Mouse (Mus musculus): ENCODE measurements around the gene Zfp341. TPM values are rescaled to one million over a fixed set of nuclear protein-coding genes. Genes with fewer than 3 reads are reported as not detected.

The Zfp341 gene
- polyA plus RNA-seq, 1 experiment from 2014 or later: 2.3 TPM

- H3K4me2 ChIP-seq (ENCODE audit: low read length): no peak overlapping the region
- H3K9me3 ChIP-seq (ENCODE audit: control insufficient read depth, low read length): no peaks in the 10 kb centered on the region
- no peaks in the 10 kb centered on the region for H3K27me3 ChIP-seq (replicated peaks; ENCODE audit: control insufficient read depth, insufficient read depth, low read length)
- 71% methylated on average over 3 of the region's 3 CpGs for WGBS
- H3K4me1 ChIP-seq (ENCODE audit: control insufficient read depth, insufficient read depth, low read depth, low read length): peaks cover 6% of the 10 kb centered on the region
- H3K27ac ChIP-seq (ENCODE audit: low read depth, low read length): no peak overlapping the region
- no peak overlapping the region for H3K9ac ChIP-seq (ENCODE audit: low read depth, low read length)
- H3K36me3 ChIP-seq (ENCODE audit: control insufficient read depth, insufficient read depth, low read length): no peaks in the 10 kb centered on the region
- no peak for ATAC-seq
- H3K4me3 ChIP-seq (ENCODE audit: low read length): no peak overlapping the region
Observed at GRCm38 (mm10) chr2:154601324-154601723, 11.8 kb upstream of the Zfp341 start.

GRCm38 (mm10) chr2:154603007-154603637, 10.0 kb upstream of the Zfp341 start:
- ATAC-seq: no peak
- Histone ChIP-seq H3K4me3 (ENCODE audit: low read length) (peak overlapping the region; percentile 61), H3K27ac (ENCODE audit: low read depth, low read length) (peak overlapping the region; percentile 55), H3K9ac (ENCODE audit: low read depth, low read length) (peak overlapping the region; percentile 88), H3K36me3 (ENCODE audit: control insufficient read depth, insufficient read depth, low read length) (no peaks in the 10 kb centered on the region), H3K4me2 (ENCODE audit: low read length) (peak overlapping the region; percentile 75), H3K9me3 (ENCODE audit: control insufficient read depth, low read length) (no peaks in the 10 kb centered on the region), H3K4me1 (ENCODE audit: control insufficient read depth, insufficient read depth, low read depth, low read length) (peaks cover 6% of the 10 kb centered on the region), H3K27me3 (replicated peaks; ENCODE audit: control insufficient read depth, insufficient read depth, low read length) (peaks cover 2% of the 10 kb centered on the region; the same call in 1 of the 2 replicates)
- WGBS: 21% methylated on average over 22 of the region's 22 CpGs

DNA sequence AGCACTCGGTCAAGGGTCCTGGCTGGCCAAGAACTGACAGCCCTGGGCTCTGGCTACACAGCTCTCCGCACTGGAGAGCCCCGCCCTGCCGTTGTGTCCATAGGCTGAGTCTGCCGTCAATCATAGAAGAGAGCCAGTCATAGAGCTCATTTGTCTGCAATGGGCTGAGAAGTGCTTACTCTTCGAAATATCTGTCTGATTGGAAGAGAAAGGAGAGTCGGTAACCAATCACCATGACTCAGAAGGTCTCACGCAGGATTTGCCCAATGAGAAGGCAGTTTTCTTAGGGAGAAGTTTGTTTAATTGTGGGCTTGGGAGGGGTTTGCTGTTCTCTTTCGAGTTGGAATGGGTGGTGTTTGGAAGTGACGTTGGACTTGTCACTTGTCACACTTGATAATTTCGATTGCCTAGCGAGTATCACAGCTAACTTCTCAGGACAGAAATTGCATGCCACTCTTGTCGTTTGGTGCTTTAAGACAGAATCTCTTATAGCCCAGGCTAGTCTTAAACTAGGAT, 9.4 kb upstream of the Zfp341 start, which contains the start of gene Pxmp4:
TSS of gene Pxmp4 (minus strand) at position 71 of the 516 bp plus-strand sequence.
- WGBS: under 1% methylated on average over 13 of the region's 13 CpGs
- ATAC-seq: peak; percentile 100
- Histone ChIP-seq H3K4me3 (ENCODE audit: low read length) (peak within 1 kb of the TSS; percentile 61), H3K27me3 (replicated peaks; ENCODE audit: control insufficient read depth, insufficient read depth, low read length) (peaks cover 2% of the 10 kb centered on the region; the same call in 1 of the 2 replicates), H3K9ac (ENCODE audit: low read depth, low read length) (peak within 1 kb of the TSS; percentile 88), H3K9me3 (ENCODE audit: control insufficient read depth, low read length) (no peaks in the 10 kb centered on the region), H3K4me2 (ENCODE audit: low read length) (peak within 1 kb of the TSS; percentile 75), H3K4me1 (ENCODE audit: control insufficient read depth, insufficient read depth, low read depth, low read length) (peaks cover 6% of the 10 kb centered on the region), H3K27ac (ENCODE audit: low read depth, low read length) (peak within 1 kb of the TSS; percentile 55), H3K36me3 (ENCODE audit: control insufficient read depth, insufficient read depth, low read length) (no peaks in the 10 kb centered on the region)

- H3K4me1 ChIP-seq (ENCODE audit: control insufficient read depth, insufficient read depth, low read depth, low read length): peaks cover 6% of the 10 kb centered on the region
- no peaks in the 10 kb centered on the region for H3K36me3 ChIP-seq (ENCODE audit: control insufficient read depth, insufficient read depth, low read length)
- H3K27me3 ChIP-seq (replicated peaks; ENCODE audit: control insufficient read depth, insufficient read depth, low read length): peaks cover 2% of the 10 kb centered on the region; the same call in 1 of the 2 replicates
- WGBS: 41% methylated on average over 7 of the region's 7 CpGs
- no peaks in the 10 kb centered on the region for H3K9me3 ChIP-seq (ENCODE audit: control insufficient read depth, low read length)
- H3K9ac ChIP-seq (ENCODE audit: low read depth, low read length): no peak overlapping the region
- no peak for ATAC-seq
- peak overlapping the region; percentile 61 for H3K4me3 ChIP-seq (ENCODE audit: low read length)
- peak overlapping the region; percentile 75 for H3K4me2 ChIP-seq (ENCODE audit: low read length)
- H3K27ac ChIP-seq (ENCODE audit: low read depth, low read length): no peak overlapping the region
Observed at GRCm38 (mm10) chr2:154604156-154604555, 8.9 kb upstream of the Zfp341 start.

DNA sequence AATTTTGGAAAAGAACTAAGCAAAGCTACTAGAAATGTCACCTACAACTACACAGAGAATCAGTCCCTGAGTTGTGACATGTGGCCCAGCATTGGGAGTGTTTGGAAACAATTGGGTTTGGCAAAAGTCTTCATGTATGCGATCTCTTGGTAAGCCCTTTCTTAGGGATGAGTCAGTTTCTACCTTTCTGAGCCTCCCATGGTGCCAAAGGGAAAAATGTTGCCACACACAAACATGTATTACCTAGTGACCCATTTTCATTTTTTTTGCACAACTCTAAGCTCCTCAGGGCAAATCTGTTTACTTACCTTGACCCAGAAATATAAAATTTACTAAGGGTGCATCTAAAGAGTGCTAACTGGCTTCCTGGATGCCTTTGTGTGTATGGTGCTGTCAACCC, 6.1 kb upstream of the Zfp341 start:
- Histone ChIP-seq H3K9ac (ENCODE audit: low read depth, low read length) (no peak overlapping the region), H3K36me3 (ENCODE audit: control insufficient read depth, insufficient read depth, low read length) (no peaks in the 10 kb centered on the region), H3K4me2 (ENCODE audit: low read length) (no peak overlapping the region), H3K27ac (ENCODE audit: low read depth, low read length) (no peak overlapping the region), H3K9me3 (ENCODE audit: control insufficient read depth, low read length) (no peaks in the 10 kb centered on the region), H3K4me1 (ENCODE audit: control insufficient read depth, insufficient read depth, low read depth, low read length) (peaks cover 6% of the 10 kb centered on the region), H3K27me3 (replicated peaks; ENCODE audit: control insufficient read depth, insufficient read depth, low read length) (peaks cover 2% of the 10 kb centered on the region; the same call in 1 of the 2 replicates), H3K4me3 (ENCODE audit: low read length) (no peak overlapping the region)
- WGBS: 82% methylated on average over 1 of the region's 1 CpGs
- ATAC-seq: no peak

- Histone ChIP-seq H3K9me3 (ENCODE audit: control insufficient read depth, low read length) (no peaks in the 10 kb centered on the region), H3K4me1 (ENCODE audit: control insufficient read depth, insufficient read depth, low read depth, low read length) (peaks cover 2% of the 10 kb centered on the region; the same call in 1 of the 2 replicates), H3K27ac (ENCODE audit: low read depth, low read length) (no peak overlapping the region), H3K9ac (ENCODE audit: low read depth, low read length) (no peak overlapping the region), H3K27me3 (replicated peaks; ENCODE audit: control insufficient read depth, insufficient read depth, low read length) (peaks cover 2% of the 10 kb centered on the region; the same call in 1 of the 2 replicates), H3K36me3 (ENCODE audit: control insufficient read depth, insufficient read depth, low read length) (no peaks in the 10 kb centered on the region), H3K4me2 (ENCODE audit: low read length) (no peak overlapping the region), H3K4me3 (ENCODE audit: low read length) (no peak overlapping the region)
- 74% methylated on average over 10 of the region's 10 CpGs for WGBS
- no peak for ATAC-seq
Observed at GRCm38 (mm10) chr2:154609050-154609767, 3.9 kb upstream of the Zfp341 start.

DNA sequence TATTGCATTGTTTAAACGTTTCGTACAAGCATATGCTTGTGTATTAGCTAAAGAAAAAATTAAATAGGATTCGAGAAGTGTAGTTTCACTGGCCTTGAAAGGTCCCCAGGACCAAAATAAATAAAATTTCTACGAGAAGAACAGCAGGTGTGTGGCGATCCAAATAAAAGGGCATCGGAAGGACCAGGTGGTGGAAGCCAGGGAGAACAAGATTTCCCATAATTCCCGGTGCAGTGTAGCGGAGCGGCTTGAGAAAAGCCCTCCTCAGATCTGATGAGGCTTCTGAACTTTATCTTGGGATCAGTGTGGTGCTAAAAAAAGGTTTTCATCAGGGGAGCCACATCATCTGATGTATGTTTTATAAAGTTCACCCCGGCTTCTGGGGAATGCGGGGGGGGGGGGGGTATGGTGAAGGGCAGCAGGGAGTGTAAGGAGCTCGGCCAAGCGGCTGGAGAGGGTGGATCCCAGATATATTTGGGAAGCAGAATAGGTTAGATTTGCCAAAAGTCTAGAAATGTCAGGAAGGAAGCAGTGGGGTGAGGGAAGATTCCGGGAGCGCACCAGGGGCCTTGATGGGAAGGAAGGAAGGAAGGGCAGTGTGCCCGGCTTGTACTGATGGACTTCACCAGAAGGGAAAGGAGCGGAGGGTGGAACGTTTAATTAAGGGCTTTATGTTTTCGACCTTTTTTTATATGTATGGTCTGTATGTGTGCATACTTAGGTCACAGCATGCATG, 1.9 kb downstream of the Zfp341 start:
- peak overlapping the region; percentile 41 for H3K4me2 ChIP-seq (ENCODE audit: low read length)
- WGBS: 68% methylated on average over 19 of the region's 19 CpGs
- H3K4me1 ChIP-seq (ENCODE audit: control insufficient read depth, insufficient read depth, low read depth, low read length): peaks cover 8% of the 10 kb centered on the region
- no peaks in the 10 kb centered on the region for H3K9me3 ChIP-seq (ENCODE audit: control insufficient read depth, low read length)
- ATAC-seq: no peak
- H3K4me3 ChIP-seq (ENCODE audit: low read length): peak overlapping the region; percentile 11
- no peaks in the 10 kb centered on the region for H3K36me3 ChIP-seq (ENCODE audit: control insufficient read depth, insufficient read depth, low read length)
- H3K27me3 ChIP-seq (replicated peaks; ENCODE audit: control insufficient read depth, insufficient read depth, low read length): no peaks in the 10 kb centered on the region
- no peak overlapping the region for H3K27ac ChIP-seq (ENCODE audit: low read depth, low read length)
- no peak overlapping the region for H3K9ac ChIP-seq (ENCODE audit: low read depth, low read length)

GRCm38 (mm10) chr2:154615674-154616073, 2.6 kb downstream of the Zfp341 start:
- no peak overlapping the region for H3K4me2 ChIP-seq (ENCODE audit: low read length)
- no peak overlapping the region for H3K27ac ChIP-seq (ENCODE audit: low read depth, low read length)
- H3K9ac ChIP-seq (ENCODE audit: low read depth, low read length): no peak overlapping the region
- H3K9me3 ChIP-seq (ENCODE audit: control insufficient read depth, low read length): no peaks in the 10 kb centered on the region
- 96% methylated on average over 5 of the region's 5 CpGs for WGBS
- H3K27me3 ChIP-seq (replicated peaks; ENCODE audit: control insufficient read depth, insufficient read depth, low read length): no peaks in the 10 kb centered on the region
- no peak for ATAC-seq
- H3K4me3 ChIP-seq (ENCODE audit: low read length): no peak overlapping the region
- peaks cover 8% of the 10 kb centered on the region for H3K4me1 ChIP-seq (ENCODE audit: control insufficient read depth, insufficient read depth, low read depth, low read length)
- no peaks in the 10 kb centered on the region for H3K36me3 ChIP-seq (ENCODE audit: control insufficient read depth, insufficient read depth, low read length)

GRCm38 (mm10) chr2:154617061-154617460, 4.0 kb downstream of the Zfp341 start:
- Histone ChIP-seq H3K27me3 (replicated peaks; ENCODE audit: control insufficient read depth, insufficient read depth, low read length) (no peaks in the 10 kb centered on the region), H3K4me1 (ENCODE audit: control insufficient read depth, insufficient read depth, low read depth, low read length) (peaks cover 8% of the 10 kb centered on the region), H3K4me3 (ENCODE audit: low read length) (no peak overlapping the region), H3K4me2 (ENCODE audit: low read length) (no peak overlapping the region), H3K36me3 (ENCODE audit: control insufficient read depth, insufficient read depth, low read length) (no peaks in the 10 kb centered on the region), H3K27ac (ENCODE audit: low read depth, low read length) (no peak overlapping the region), H3K9ac (ENCODE audit: low read depth, low read length) (no peak overlapping the region), H3K9me3 (ENCODE audit: control insufficient read depth, low read length) (no peaks in the 10 kb centered on the region)
- WGBS: 100% methylated on average over 3 of the region's 3 CpGs
- no peak for ATAC-seq

Measured in hindbrain, embryonic 16.5 days (tissue).